Mouse (Mus musculus) CH12.LX (cell line): ENCODE results near the gene Hcn1. TPM values are rescaled to one million over a fixed set of nuclear protein-coding genes. Genes with fewer than 3 reads are reported as not detected.

ENCODE experiments used
- DNase-seq: peaks from one replicate; pipeline ENCODE4 v3.0.0-alpha.2; 2013; ENCODE audit errors: extremely low read depth
- H3K27ac ChIP-seq: 2 replicates; pipeline ENCODE4 v1.5.1; 2012; ENCODE audit warnings: low read depth, mild to moderate bottlenecking, control low read depth, moderate library complexity; ENCODE audit not compliant: insufficient read depth
- H3K27me3 ChIP-seq: replicated peaks from 2 replicates; pipeline ENCODE3; 2012; ENCODE audit warnings: inconsistent platforms
- H3K36me3 ChIP-seq, 2 experiments: replicated peaks in 1 of 2; 2 replicates each; pipeline versions ENCODE3 to v1.6.1; 2012; ENCODE audit warnings: inconsistent platforms in 1 of 2, low read length in 1 of 2, mild to moderate bottlenecking in 1 of 2, mixed read lengths in 1 of 2, moderate library complexity in 1 of 2; ENCODE audit not compliant: control insufficient read depth in 1 of 2, insufficient read depth in 1 of 2
- H3K4me1 ChIP-seq, 2 experiments: 2 replicates each; pipeline ENCODE4 v1.6.1; 2012; ENCODE audit warnings: inconsistent platforms in 1 of 2, moderate library complexity in 1 of 2; ENCODE audit not compliant: insufficient read depth in 2 of 2, control insufficient read depth in 1 of 2
- H3K4me2 ChIP-seq: 2 replicates; pipeline ENCODE4 v1.6.1; 2012; ENCODE audit warnings: low read depth, mild to moderate bottlenecking, control low read depth; ENCODE audit not compliant: poor library complexity, insufficient read depth, severe bottlenecking
- H3K4me3 ChIP-seq, 3 experiments: fragments of 150-350 bp in 1 of 3; sonication (generic) in 1 of 3; replicated peaks in 1 of 3; 2 replicates each; pipeline versions ENCODE3 to v1.5.1; 2011 to 2012; ENCODE audit warnings: low read depth in 2 of 3, low read length in 2 of 3, mild to moderate bottlenecking in 2 of 3, moderate library complexity in 2 of 3, control low read depth in 1 of 3, improper control_type of control experiment in 1 of 3, inconsistent platforms in 1 of 3, mixed read lengths in 1 of 3; ENCODE audit not compliant: poor library complexity in 1 of 3
- H3K79me2 ChIP-seq: replicated peaks from 2 replicates; pipeline ENCODE4 v1.6.1; 2012; ENCODE audit warnings: mild to moderate bottlenecking, moderate library complexity; ENCODE audit not compliant: control insufficient read depth, poor library complexity, insufficient read depth, severe bottlenecking; ENCODE audit errors: extremely low read depth
- H3K9ac ChIP-seq: 2 replicates; pipeline ENCODE4 v1.6.1; 2012; ENCODE audit warnings: low read depth, mild to moderate bottlenecking, control low read depth, moderate library complexity; ENCODE audit not compliant: insufficient read depth
- H3K9me3 ChIP-seq: replicated peaks from 2 replicates; pipeline ENCODE3; 2012; ENCODE audit warnings: low read length, inconsistent platforms, mixed read lengths
- BHLHE40 ChIP-seq: IDR thresholded peaks from 2 replicates; pipeline ENCODE4 v1.6.1; 2011; ENCODE audit warnings: mild to moderate bottlenecking, low read depth, low read length, improper control_type of control experiment
- CHD1 ChIP-seq: IDR thresholded peaks from 2 replicates; pipeline ENCODE4 v1.6.1; 2012; ENCODE audit warnings: low read depth, low read length, improper control_type of control experiment, inconsistent platforms
- ELF1 ChIP-seq: IDR thresholded peaks from 2 replicates; pipeline ENCODE4 v1.6.1; 2014; ENCODE audit warnings: low read depth, mild to moderate bottlenecking, inconsistent platforms, low read length, improper control_type of control experiment
- ETS1 ChIP-seq: conservative IDR thresholded peaks from 2 replicates; pipeline ENCODE4 v1.6.1; 2012; ENCODE audit warnings: low read depth, mild to moderate bottlenecking, inconsistent platforms, low read length, improper control_type of control experiment, moderate library complexity
- HCFC1 ChIP-seq: IDR thresholded peaks from 2 replicates; pipeline ENCODE4 v1.6.1; 2012; ENCODE audit warnings: low read depth, mild to moderate bottlenecking, inconsistent platforms, low read length, improper control_type of control experiment
- IRF4 ChIP-seq: IDR thresholded peaks from 2 replicates; pipeline ENCODE4 v1.6.1; 2014; ENCODE audit warnings: low read depth, mild to moderate bottlenecking, inconsistent platforms, low read length, improper control_type of control experiment
- JUND ChIP-seq: conservative IDR thresholded peaks from 2 replicates; pipeline ENCODE4 v1.6.1; 2011; ENCODE audit warnings: low read depth, low read length, improper control_type of control experiment
- MAFK ChIP-seq: IDR thresholded peaks from 2 replicates; pipeline ENCODE4 v1.6.1; 2011; ENCODE audit warnings: low read length, improper control_type of control experiment; ENCODE audit not compliant: insufficient replicate concordance
- POLR2A ChIP-seq: IDR thresholded peaks from 2 replicates; pipeline ENCODE4 v1.6.1; 2011; ENCODE audit warnings: low read depth, mild to moderate bottlenecking, improper control_type of control experiment, low read length
- POLR2AphosphoS2 ChIP-seq: IDR thresholded peaks from 2 replicates; pipeline ENCODE4 v1.6.1; 2011; ENCODE audit warnings: low read depth, low read length, improper control_type of control experiment
- SIN3A ChIP-seq: IDR thresholded peaks from 2 replicates; pipeline ENCODE4 v1.6.1; 2012; ENCODE audit warnings: low read length, improper control_type of control experiment, inconsistent platforms
- UBTF ChIP-seq: IDR thresholded peaks from 2 replicates; pipeline ENCODE4 v1.6.1; 2012; ENCODE audit warnings: low read depth, mild to moderate bottlenecking, inconsistent platforms, low read length, improper control_type of control experiment, moderate library complexity
- ZKSCAN1 ChIP-seq: IDR thresholded peaks from 2 replicates; pipeline ENCODE4 v1.6.1; 2012; ENCODE audit warnings: low read depth, inconsistent platforms, low read length, improper control_type of control experiment, borderline replicate concordance
- ZNF384 ChIP-seq: IDR thresholded peaks from 2 replicates; pipeline ENCODE4 v1.6.1; 2012; ENCODE audit warnings: low read depth, low read length, improper control_type of control experiment, inconsistent platforms
- dilution Hi-C: fragments of 300-500 bp; cut with MboI; formaldehyde crosslinking; loops from 2 replicates; pipeline ENCODE4 v1.14.3; 2020; ENCODE audit warnings: low sequenced_read_pairs; ENCODE audit not compliant: extremely low pct_unique_long_range_greater_than_20kb, extremely low pct_ligation_motif_present
- in situ Hi-C: fragments of 300-500 bp; cut with MboI; formaldehyde crosslinking; loops from 3 replicates; pipeline ENCODE4 v1.14.3; 2019; ENCODE audit warnings: low sequenced_read_pairs, low pct_ligation_motif_present, low pct_unique_long_range_greater_than_20kb, mixed read lengths
- polyA plus RNA-seq: library from polyadenylated mRNA; unstranded; fragments of >175 nt; gene quantifications from 2 replicates; pipeline ENCODE4 v1.2.1, GENCODE M21; 2012; ENCODE audit warnings: low read depth; ENCODE audit not compliant: insufficient read length
- total RNA-seq, 2 experiments: library from RNA; depleted of rRNA; stranded (reverse); fragments of 300-350 nt in 1 of 2; fragments of >200 nt in 1 of 2; gene quantifications; 2 replicates each; pipeline ENCODE4 v1.2.3; 2012 to 2014

Gene Hcn1
- total and polyA plus RNA-seq, 3 experiments, result not detected

- no peak for TF ChIP-seq ZNF384
- Histone ChIP-seq H3K4me2 (no peak overlapping the region), H3K27me3 (no peaks in the 10 kb centered on the region), H3K4me1 (no peaks in the 10 kb centered on the region), H3K9me3 (no peaks in the 10 kb centered on the region), H3K36me3 (no peaks in the 10 kb centered on the region), H3K9ac (no peak overlapping the region), H3K27ac (no peak overlapping the region), H3K4me3 (no peak overlapping the region), H3K79me2 (no peaks in the 10 kb centered on the region)
- in situ Hi-C loops, result no loop called here
- no peak for DNase-seq
- dilution Hi-C loops, result no loop called here
Measured at GRCm38 (mm10) chr13:117706986-117707738, 105.0 kb downstream of the Hcn1 start.

DNA sequence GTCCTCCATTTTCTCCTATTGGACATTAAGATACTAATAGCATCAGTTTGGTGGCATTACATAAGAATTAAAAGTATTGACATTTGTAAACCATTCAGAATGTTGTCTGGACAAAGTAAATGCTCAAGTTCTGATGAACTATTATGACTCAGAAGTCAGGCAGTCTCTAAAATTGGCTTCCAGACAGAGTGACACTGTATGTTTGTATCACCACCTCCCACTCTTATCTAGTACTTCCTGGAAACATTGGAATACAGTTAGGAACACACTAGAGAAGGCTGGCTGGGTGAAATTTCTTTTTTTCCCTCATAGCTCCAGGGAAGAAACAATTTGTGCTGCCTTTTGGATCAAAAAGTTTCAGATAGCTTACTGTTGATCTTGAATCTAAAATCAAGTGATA lies 108.7 kb downstream of the Hcn1 start:
- DNase-seq, result no peak
- dilution Hi-C loops (no loop called here), in situ Hi-C loops (no loop called here)
- Histone ChIP-seq H3K36me3 (no peaks in the 10 kb centered on the region), H3K79me2 (no peaks in the 10 kb centered on the region), H3K27ac (no peak overlapping the region), H3K4me2 (no peak overlapping the region), H3K27me3 (no peaks in the 10 kb centered on the region), H3K4me3 (no peak overlapping the region), H3K9me3 (no peaks in the 10 kb centered on the region), H3K9ac (no peak overlapping the region), H3K4me1 (no peaks in the 10 kb centered on the region)
- TF ChIP-seq ETS1 (no peak), POLR2AphosphoS2 (no peak), MAFK (no peak), ELF1 (no peak), POLR2A (no peak), UBTF (no peak), SIN3A (no peak), CHD1 (no peak), IRF4 (no peak), HCFC1 (no peak), ZKSCAN1 (no peak), BHLHE40 (no peak)

GRCm38 (mm10) chr13:117722090-117722489 lies 120.0 kb downstream of the Hcn1 start:
- TF ChIP-seq JUND (no peak), POLR2AphosphoS2 (no peak)
- in situ Hi-C loops (no loop called here), dilution Hi-C loops (no loop called here)
- H3K4me3 ChIP-seq, result no peak overlapping the region
- H3K9me3 ChIP-seq, result no peaks in the 10 kb centered on the region
- H3K4me2 ChIP-seq, result no peak overlapping the region
- no peaks in the 10 kb centered on the region for H3K79me2 ChIP-seq
- no peak overlapping the region for H3K9ac ChIP-seq
- no peak overlapping the region for H3K27ac ChIP-seq
- no peak for DNase-seq
- H3K36me3 ChIP-seq, result no peaks in the 10 kb centered on the region
- H3K4me1 ChIP-seq, result no peaks in the 10 kb centered on the region
- H3K27me3 ChIP-seq, result no peaks in the 10 kb centered on the region
